Mouse (Mus musculus) kidney, adult 18-20 months (tissue): Measurements from ENCODE around the gene Adgrg4.

Experiments
- DNase-seq: peaks from one replicate; pipeline ENCODE4 v3.0.0; 2021

Gene Adgrg4

GRCm38 (mm10) chrX:56869863-56870262 is at the start of gene Adgrg4:
Adgrg4 (plus strand) TSS chrX:56870163.
- DNase-seq: no peak

- DNase-seq: peak; percentile 3
These were observed 48.0 kb upstream of the Adgrg4 start, which contains the start of gene Map7d3 for GRCm38 (mm10) chrX:56821765-56822603. Map7d3 (minus strand) TSS chrX:56822326.

- DNase-seq: no peak
These were observed 42.5 kb upstream of the Adgrg4 start for GRCm38 (mm10) chrX:56827492-56827891.

GRCm38 (mm10) chrX:56835842-56836241 is 34.1 kb upstream of the Adgrg4 start:
- DNase-seq: no peak

- DNase-seq: peak; percentile 5
These were observed 30.6 kb upstream of the Adgrg4 start for GRCm38 (mm10) chrX:56839369-56839768.

GRCm38 (mm10) chrX:56841255-56841654 is 28.7 kb upstream of the Adgrg4 start:
- DNase-seq: no peak

GRCm38 (mm10) chrX:57012891-57013290 is 142.9 kb downstream of the Adgrg4 start:
- no peak for DNase-seq

GRCm38 (mm10) chrX:57042774-57043173 is 172.8 kb downstream of the Adgrg4 start, which contains the start of gene Brs3:
Brs3 (plus strand) TSS chrX:57043074.
- DNase-seq: no peak

GRCm38 (mm10) chrX:57043869-57044268 is 173.9 kb downstream of the Adgrg4 start:
- DNase-seq: no peak
